In genomic region chr19:29102098-29102497, GRCm38 (mm10) we compare ENCODE assay signal across 8 mouse cellular contexts. TPM values are rescaled to one million over a fixed set of nuclear protein-coding genes. Genes with fewer than 3 reads are reported as not detected.
DNase-seq lines count a peak whose midpoint lies in the region; ATAC-seq and TF ChIP-seq lines count a peak whose summit lies in the region.

No protein-coding gene starts in this region.

- peak overlapping the region; percentile 84 for H3K4me2 ChIP-seq in heart, embryonic 11.5 days
- H3K4me2 ChIP-seq in forebrain, embryonic 13.5 days: peak overlapping the region; percentile 89
- H3K4me2 ChIP-seq in liver, embryonic 16.5 days (ENCODE audit: low read depth, low read length): peak overlapping the region; percentile 100

- H3K9me3 ChIP-seq in heart, embryonic 11.5 days (replicated peaks; ENCODE audit: control insufficient read depth, low read length): no peaks in the 10 kb centered on the region
- no peaks in the 10 kb centered on the region for H3K9me3 ChIP-seq in ES-E14 (ENCODE audit: control insufficient read depth, insufficient read depth, low read depth, low read length)
- H3K9me3 ChIP-seq in forebrain, embryonic 13.5 days (replicated peaks): no peaks in the 10 kb centered on the region
- no peaks in the 10 kb centered on the region for H3K9me3 ChIP-seq in liver, embryonic 16.5 days (replicated peaks; ENCODE audit: control insufficient read depth, low read length)

- no peak overlapping the region for H3K27ac ChIP-seq in heart, embryonic 11.5 days (ENCODE audit: low read depth, low read length)
- H3K27ac ChIP-seq in ES-E14 (ENCODE audit: insufficient read depth, low read depth, low read length, poor library complexity, severe bottlenecking): no peak overlapping the region
- no peak overlapping the region for H3K27ac ChIP-seq in forebrain, embryonic 13.5 days
- H3K27ac ChIP-seq in liver, embryonic 16.5 days (ENCODE audit: low read length): no peak overlapping the region; the same call in 1 of the 2 replicates

- WGBS in heart, embryonic 11.5 days (ENCODE audit: insufficient replicate concordance): 13% methylated on average over 13 of the region's 13 CpGs
- WGBS in forebrain, embryonic 13.5 days: 14% methylated on average over 13 of the region's 13 CpGs
- WGBS in liver, embryonic 16.5 days (ENCODE audit: insufficient replicate concordance): 6% methylated on average over 13 of the region's 13 CpGs

- DNase-seq in heart, adult 9 months (ENCODE audit: low spot score in 2 of 2): no peak
- no peak for DNase-seq in ES-E14 (ENCODE audit: low read depth, low spot score)
- no peak for DNase-seq in spleen, postnatal 36 days (ENCODE audit: low spot score in 2 of 2)
- DNase-seq in cerebellum, adult 11-12 months: no peak
- no peak for DNase-seq in layer of hippocampus, postnatal 36 days

- H3K36me3 ChIP-seq in heart, embryonic 11.5 days (ENCODE audit: control insufficient read depth, insufficient read depth, low read length): no peaks in the 10 kb centered on the region
- H3K36me3 ChIP-seq in ES-E14 (ENCODE audit: control insufficient read depth, insufficient read depth, low read length, poor library complexity, severe bottlenecking): no peaks in the 10 kb centered on the region
- H3K36me3 ChIP-seq in forebrain, embryonic 13.5 days (ENCODE audit: poor library complexity, severe bottlenecking): 0 out of 2 replicates have a peak, but pooled peaks cover 3% of the 10 kb centered on the region
- no peaks in the 10 kb centered on the region; the same call in 1 of the 2 replicates for H3K36me3 ChIP-seq in liver, embryonic 16.5 days (ENCODE audit: control insufficient read depth, insufficient read depth)

- peak overlapping the region; percentile 81 for H3K4me3 ChIP-seq in heart, embryonic 11.5 days (ENCODE audit: low read depth, low read length)
- H3K4me3 ChIP-seq in ES-E14 (ENCODE audit: insufficient read depth in 1 of 2, low read depth in 1 of 2, low read length in 2 of 2, poor library complexity in 1 of 2, severe bottlenecking in 1 of 2): peak overlapping the region; percentile 93 to 100
- H3K4me3 ChIP-seq in forebrain, embryonic 13.5 days: peak overlapping the region; percentile 96
- peak overlapping the region; percentile 92 for H3K4me3 ChIP-seq in liver, embryonic 16.5 days (ENCODE audit: low read depth, low read length)

- peak overlapping the region; percentile 68 for H3K9ac ChIP-seq in heart, embryonic 11.5 days (ENCODE audit: low read depth, low read length)
- peak overlapping the region; percentile 89; the same call in 1 of the 2 replicates for H3K9ac ChIP-seq in ES-E14 (ENCODE audit: insufficient read depth, low read depth, low read length, poor library complexity, severe bottlenecking)
- peak overlapping the region; percentile 76 for H3K9ac ChIP-seq in forebrain, embryonic 13.5 days
- peak overlapping the region; percentile 78 for H3K9ac ChIP-seq in liver, embryonic 16.5 days (ENCODE audit: low read depth, low read length)

- no peak for ATAC-seq in heart, embryonic 11.5 days (replicated peaks; ENCODE audit: insufficient number of reproducible peaks, low FRiP score, low TSS enrichment)
- ATAC-seq in forebrain, embryonic 13.5 days: no peak
- ATAC-seq in liver, embryonic 16.5 days (ENCODE audit: low read depth): no peak

- H3K27me3 ChIP-seq in heart, embryonic 11.5 days (ENCODE audit: control insufficient read depth, insufficient read depth, low read length): no peaks in the 10 kb centered on the region
- no peaks in the 10 kb centered on the region for H3K27me3 ChIP-seq in forebrain, embryonic 13.5 days
- no peaks in the 10 kb centered on the region for H3K27me3 ChIP-seq in liver, embryonic 16.5 days (ENCODE audit: control insufficient read depth, insufficient read depth, low read depth, low read length)

- peaks cover 9% of the 10 kb centered on the region; the same call in 1 of the 2 replicates for H3K4me1 ChIP-seq in heart, embryonic 11.5 days (ENCODE audit: control insufficient read depth, insufficient read depth, low read length)
- peaks cover 2 to 11% of the 10 kb centered on the region in 2 experiments; a peak in 1 of 4 replicates for H3K4me1 ChIP-seq in ES-E14 (ENCODE audit: control insufficient read depth in 2 of 2, insufficient read depth in 2 of 2, low read length in 2 of 2, poor library complexity in 1 of 2)
- peaks cover 17% of the 10 kb centered on the region for H3K4me1 ChIP-seq in forebrain, embryonic 13.5 days
- peaks cover 16% of the 10 kb centered on the region for H3K4me1 ChIP-seq in liver, embryonic 16.5 days (ENCODE audit: control insufficient read depth, low read depth, low read length)

- in situ Hi-C loops in ES-E14 (cut with MboI; ENCODE audit: low sequenced_read_pairs in 2 of 2, unreplicated experiment in 2 of 2): no loop called here

TF ChIP-seq in ES-E14, 5 proteins besides CTCF, POLR2A, EP300 and RAD21:
- TF ChIP-seq HCFC1 (IDR thresholded peaks at IDR 0.05; ENCODE audit: borderline replicate concordance, insufficient read depth, low read length): no peak
- no peak for TF ChIP-seq ZNF384 (IDR thresholded peaks at IDR 0.05; ENCODE audit: low read depth, low read length)
- no peak for TF ChIP-seq CHD2 (IDR thresholded peaks at IDR 0.05; ENCODE audit: low read depth, low read length)
- TF ChIP-seq MAFK (IDR thresholded peaks at IDR 0.05; ENCODE audit: insufficient read depth, low read depth, low read length): no peak
- TF ChIP-seq ZC3H11A (IDR thresholded peaks at IDR 0.05; ENCODE audit: borderline replicate concordance, low read depth, low read length): no peak

RNA-seq across cellular contexts. Expression of gene Rcl1, which starts 0.9 kb away (rescaled TPM):
- 26.4 and 27.8 TPM in 2 replicates for polyA plus RNA-seq in heart, embryonic 11.5 days (2014; fragmentation: Nextera tagmentation; extraction: Ambion mirVana)
- total RNA-seq in ES-E14 (2012; rRNA removed): 53.6 and 70.5 TPM in 2 replicates
- 37.7 and 38.5 TPM in 2 replicates for polyA plus RNA-seq in forebrain, embryonic 13.5 days (2015; fragmentation: Nextera tagmentation; extraction: Ambion mirVana)
- polyA plus RNA-seq in liver, embryonic 16.5 days (2015; fragmentation: Nextera tagmentation; extraction: Ambion mirVana): 69.9 and 73.3 TPM in 2 replicates
- total RNA-seq in layer of hippocampus, postnatal 36 days (2021): 10 to 100 TPM; 18.1 to 18.7 TPM

RNA-seq across cellular contexts. Expression of gene Ak3, which starts 54.3 kb away (rescaled TPM):
- 72.5 and 74.4 TPM in 2 replicates for polyA plus RNA-seq in heart, embryonic 11.5 days (2014; fragmentation: Nextera tagmentation; extraction: Ambion mirVana)
- 13.8 and 14.0 TPM in 2 replicates for total RNA-seq in ES-E14 (2012; rRNA removed)
- 57.7 and 59.5 TPM in 2 replicates for polyA plus RNA-seq in forebrain, embryonic 13.5 days (2015; fragmentation: Nextera tagmentation; extraction: Ambion mirVana)
- 42.0 and 47.7 TPM in 2 replicates for polyA plus RNA-seq in liver, embryonic 16.5 days (2015; fragmentation: Nextera tagmentation; extraction: Ambion mirVana)
- 10 to 100 TPM; 50.4 to 55.8 TPM for total RNA-seq in layer of hippocampus, postnatal 36 days (2021)
